Mouse (Mus musculus) adrenal gland, adult (tissue): Measurements from ENCODE around the gene Numbl.

Experiments used
- DNase-seq, 2 experiments: peaks; one replicate each; pipeline ENCODE4 v3.0.0; 2022 to 2023; ENCODE audit warnings: low spot score in 1 of 2; ENCODE audit not compliant: inconsistent age in 2 of 2

Numbl gene

GRCm38 (mm10) chr7:27251946-27252345 is 6.3 kb upstream of the Numbl start:
- DNase-seq = no peak

- peak in 1 of 2 experiments; percentile 53 for DNase-seq
Measured at GRCm38 (mm10) chr7:27255721-27256120, 2.5 kb upstream of the Numbl start.

GRCm38 (mm10) chr7:27257046-27257851 is 984 bp upstream of the Numbl start:
- peak; percentile 76 to 90 for DNase-seq

- no peak for DNase-seq
Measured at GRCm38 (mm10) chr7:27257852-27258204, 405 bp upstream of the Numbl start.

- DNase-seq = peak; percentile 45 to 71
Measured at GRCm38 (mm10) chr7:27259271-27259721, 1.1 kb downstream of the Numbl start.

GRCm38 (mm10) chr7:27259771-27260170 is 1.5 kb downstream of the Numbl start:
- no peak for DNase-seq

- DNase-seq = no peak
Measured at GRCm38 (mm10) chr7:27260856-27261255, 2.6 kb downstream of the Numbl start.

GRCm38 (mm10) chr7:27261888-27262287 is 3.7 kb downstream of the Numbl start:
- DNase-seq = no peak

- DNase-seq = no peak
Measured at GRCm38 (mm10) chr7:27264761-27265160, 6.5 kb downstream of the Numbl start.

GRCm38 (mm10) chr7:27266515-27267128 is 8.4 kb downstream of the Numbl start:
- no peak for DNase-seq

GRCm38 (mm10) chr7:27271423-27271822 is 13.2 kb downstream of the Numbl start:
- DNase-seq = no peak

- peak; percentile 26 to 60 for DNase-seq
Measured at GRCm38 (mm10) chr7:27273739-27274351, 15.6 kb downstream of the Numbl start.

- no peak for DNase-seq
Measured at GRCm38 (mm10) chr7:27274916-27275315, 16.7 kb downstream of the Numbl start.

- no peak for DNase-seq
Measured at GRCm38 (mm10) chr7:27276021-27276420, 17.8 kb downstream of the Numbl start.

GRCm38 (mm10) chr7:27277191-27277590 is 19.0 kb downstream of the Numbl start:
- DNase-seq = peak in 1 of 2 experiments; percentile 53

GRCm38 (mm10) chr7:27281717-27282116 is 23.5 kb downstream of the Numbl start:
- DNase-seq = no peak

GRCm38 (mm10) chr7:27282225-27282624 is 24.0 kb downstream of the Numbl start:
- DNase-seq = no peak

GRCm38 (mm10) chr7:27284865-27285697 is 26.8 kb downstream of the Numbl start:
- DNase-seq = peak in 1 of 2 experiments; percentile 62

GRCm38 (mm10) chr7:27285698-27286066 is 27.4 kb downstream of the Numbl start:
- peak; percentile 60 to 82 for DNase-seq

GRCm38 (mm10) chr7:27288732-27289131 is 30.5 kb downstream of the Numbl start:
- DNase-seq = no peak

GRCm38 (mm10) chr7:27290555-27290954 is 32.3 kb downstream of the Numbl start:
- no peak for DNase-seq
